Mouse (Mus musculus) bone marrow macrophage, adult 2 months (primary cell): ENCODE measurements around the gene Rpl10-ps3. TPM values are rescaled to one million over a fixed set of nuclear protein-coding genes. Genes with fewer than 3 reads are reported as not detected.

Experiments used
- H3K27ac ChIP-seq: 2 replicates; pipeline ENCODE4 v1.5.1; 2012; ENCODE audit warnings: low read depth, low read length; ENCODE audit not compliant: insufficient read depth
- H3K4me1 ChIP-seq: 2 replicates; pipeline ENCODE4 v1.6.1; 2012; ENCODE audit warnings: low read length; ENCODE audit not compliant: control insufficient read depth, insufficient read depth
- H3K4me3 ChIP-seq: 2 replicates; pipeline ENCODE4 v1.5.1; 2012; ENCODE audit warnings: mild to moderate bottlenecking, low read length, moderate library complexity; ENCODE audit not compliant: insufficient read depth
- CTCF ChIP-seq: IDR thresholded peaks from 2 replicates; pipeline ENCODE4 v1.5.1; 2012; ENCODE audit warnings: low read depth, mild to moderate bottlenecking, low read length, moderate library complexity
- POLR2A ChIP-seq: IDR thresholded peaks from 2 replicates; pipeline ENCODE4 v1.6.1; 2012; ENCODE audit warnings: mild to moderate bottlenecking, low read depth, low read length, borderline replicate concordance
- polyA plus RNA-seq: library from polyadenylated mRNA; stranded (reverse); fragments of >200 nt; gene quantifications from 2 replicates; pipeline ENCODE4 v1.2.4, GENCODE M21; 2012; ENCODE audit not compliant: missing spikeins, insufficient read depth, insufficient read length

Gene Rpl10-ps3
- polyA plus RNA-seq, 1 experiment = 2,358 TPM

DNA sequence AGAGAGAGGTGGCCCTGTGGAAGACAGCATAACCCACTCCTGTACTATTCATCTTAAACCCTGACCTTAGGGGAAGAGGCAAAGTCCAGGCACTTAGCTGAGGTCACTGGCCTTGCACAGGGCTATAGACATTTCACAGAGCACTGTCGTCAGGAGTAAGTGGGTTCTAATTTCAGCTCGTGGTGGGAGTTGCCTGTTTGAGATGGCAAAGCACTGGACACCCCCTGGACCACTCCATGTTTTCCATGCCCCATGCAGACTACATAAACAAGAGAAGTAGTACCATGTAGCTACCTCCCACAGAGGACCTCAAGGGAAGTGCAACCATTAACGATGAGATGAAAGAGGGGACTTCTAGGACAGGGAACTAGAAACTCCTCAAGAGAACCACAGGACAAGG is 29.1 kb downstream of the Rpl10-ps3 start:
- no peak for TF ChIP-seq POLR2A
- TF ChIP-seq CTCF = no peak
- H3K4me1 ChIP-seq = no peaks in the 10 kb centered on the region
- H3K4me3 ChIP-seq = no peak overlapping the region
- no peak overlapping the region for H3K27ac ChIP-seq

DNA sequence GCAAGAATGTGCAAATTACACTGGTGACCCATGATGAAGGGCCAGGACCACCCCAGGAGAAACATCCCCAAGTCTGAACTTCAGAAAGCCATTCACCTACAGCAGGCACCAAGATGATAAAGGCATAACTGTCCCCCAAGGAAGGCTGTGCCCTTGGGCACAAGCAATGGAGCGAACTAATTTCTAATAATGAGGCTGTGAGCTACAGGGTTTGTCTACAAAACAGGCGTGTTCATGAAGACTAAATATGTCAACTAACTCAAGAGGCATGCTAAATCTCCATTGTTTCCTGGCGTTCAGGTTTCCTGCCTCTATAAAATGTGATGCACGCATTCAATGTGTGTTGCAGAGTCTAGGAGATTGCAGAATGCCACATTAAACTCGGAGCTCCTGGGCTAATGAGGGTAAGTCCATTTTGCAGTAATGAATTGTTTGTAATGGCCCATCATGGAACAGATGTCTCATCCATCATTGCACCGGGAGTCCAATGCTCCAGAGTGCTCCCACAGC is 33.7 kb downstream of the Rpl10-ps3 start:
- no peak overlapping the region for H3K27ac ChIP-seq
- H3K4me3 ChIP-seq = no peak overlapping the region
- H3K4me1 ChIP-seq = no peaks in the 10 kb centered on the region
- TF ChIP-seq POLR2A = no peak

- Histone ChIP-seq H3K4me1 (no peaks in the 10 kb centered on the region), H3K27ac (no peak overlapping the region), H3K4me3 (no peak overlapping the region)
- TF ChIP-seq CTCF = no peak
- TF ChIP-seq POLR2A = no peak
Measured at GRCm38 (mm10) chr9:50305666-50306402, 38.9 kb downstream of the Rpl10-ps3 start.

DNA sequence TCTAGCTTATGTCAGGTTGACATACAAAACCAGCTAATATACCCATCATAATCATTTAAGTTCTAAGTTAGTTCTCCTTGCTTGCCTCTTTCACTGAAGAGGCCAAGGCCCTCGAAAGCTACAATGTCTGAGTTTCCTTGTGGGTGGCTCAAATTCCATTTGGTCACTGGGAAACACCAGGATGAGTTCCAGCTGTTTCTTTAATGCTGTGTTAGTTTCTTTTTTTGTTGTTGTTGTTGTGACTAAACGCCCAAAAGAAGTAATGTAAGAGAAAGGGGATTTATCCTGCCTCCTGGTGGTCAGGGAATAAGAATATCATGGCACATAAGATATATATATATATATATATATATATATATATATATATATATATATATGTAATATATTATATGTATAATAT is 39.7 kb downstream of the Rpl10-ps3 start:
- no peak overlapping the region for H3K4me3 ChIP-seq
- TF ChIP-seq POLR2A (no peak), CTCF (no peak)
- no peak overlapping the region for H3K27ac ChIP-seq
- no peaks in the 10 kb centered on the region for H3K4me1 ChIP-seq

- TF ChIP-seq POLR2A = no peak
- no peak for TF ChIP-seq CTCF
- Histone ChIP-seq H3K4me1 (no peaks in the 10 kb centered on the region), H3K27ac (no peak overlapping the region), H3K4me3 (no peak overlapping the region)
Measured at GRCm38 (mm10) chr9:50304004-50304403, 40.8 kb downstream of the Rpl10-ps3 start.

- H3K4me1 ChIP-seq = peaks cover 9% of the 10 kb centered on the region
- no peak for TF ChIP-seq POLR2A
- no peak for TF ChIP-seq CTCF
- no peak overlapping the region for H3K27ac ChIP-seq
- H3K4me3 ChIP-seq = no peak overlapping the region
Measured at GRCm38 (mm10) chr9:50301722-50302121, 43.0 kb downstream of the Rpl10-ps3 start.

- Histone ChIP-seq H3K4me3 (no peak overlapping the region), H3K4me1 (peaks cover 9% of the 10 kb centered on the region), H3K27ac (no peak overlapping the region; the same call in 1 of the 2 replicates)
- TF ChIP-seq POLR2A = no peak
- TF ChIP-seq CTCF = no peak
Measured at GRCm38 (mm10) chr9:50298389-50298788, 46.4 kb downstream of the Rpl10-ps3 start.

Other genes with a start within 250 kb of the Rpl10-ps3 start
- not detected in 2 replicates for gene Plet1, start 149.6 kb upstream of the Rpl10-ps3 start, polyA plus RNA-seq
- gene Pts, start 183.8 kb upstream of the Rpl10-ps3 start, polyA plus RNA-seq = 52.3 and 63.5 TPM in 2 replicates
- 27.7 and 33.7 TPM in 2 replicates for gene Il18, start 209.9 kb upstream of the Rpl10-ps3 start, polyA plus RNA-seq
- 3.4 and 5.0 TPM in 2 replicates for gene Bco2, start 210.2 kb upstream of the Rpl10-ps3 start, polyA plus RNA-seq
- gene Tex12, start 216.4 kb upstream of the Rpl10-ps3 start, polyA plus RNA-seq = not detected in 2 replicates